Mouse (Mus musculus): Measurements from ENCODE around the gene Ppp1r3e. TPM values are rescaled to one million over a fixed set of nuclear protein-coding genes. Genes with fewer than 3 reads are reported as not detected.

Ppp1r3e gene
- polyA plus RNA-seq, 1 experiment from 2014 or later = 1.0 TPM

DNA sequence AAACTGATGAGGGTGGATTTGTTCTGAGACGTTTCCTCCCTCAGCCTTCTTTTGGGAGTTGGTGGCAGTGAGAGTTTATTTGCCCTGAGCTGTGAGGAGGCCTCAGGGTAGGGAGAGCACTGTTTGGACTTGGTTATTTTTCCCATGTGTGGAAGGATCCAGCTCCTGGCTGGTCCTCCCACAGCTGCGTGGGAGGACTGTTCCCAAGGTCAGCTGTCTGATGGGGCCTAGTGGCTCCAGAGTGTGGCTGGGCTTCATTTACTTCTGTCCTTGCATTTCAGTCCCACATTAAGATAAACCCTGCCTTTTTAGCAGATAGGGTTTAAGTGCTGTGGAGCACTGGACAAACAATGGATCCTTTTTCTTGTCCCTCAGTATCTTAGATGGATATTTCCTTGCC lies 20.1 kb upstream of the Ppp1r3e start:
- DNase-seq (ENCODE audit: extremely low spot score, low spot score) = no peak
- H3K27me3 ChIP-seq (ENCODE audit: poor library complexity, severe bottlenecking) = no peaks in the 10 kb centered on the region
- H3K27ac ChIP-seq = no peak overlapping the region
- no peaks in the 10 kb centered on the region for H3K9me3 ChIP-seq
- peaks cover 40% of the 10 kb centered on the region for H3K36me3 ChIP-seq (replicated peaks)
- H3K4me3 ChIP-seq = no peak overlapping the region; the same call in 1 of the 2 replicates
- peaks cover 26% of the 10 kb centered on the region for H3K4me1 ChIP-seq
- WGBS = 80% methylated on average over 2 of the region's 2 CpGs

DNA sequence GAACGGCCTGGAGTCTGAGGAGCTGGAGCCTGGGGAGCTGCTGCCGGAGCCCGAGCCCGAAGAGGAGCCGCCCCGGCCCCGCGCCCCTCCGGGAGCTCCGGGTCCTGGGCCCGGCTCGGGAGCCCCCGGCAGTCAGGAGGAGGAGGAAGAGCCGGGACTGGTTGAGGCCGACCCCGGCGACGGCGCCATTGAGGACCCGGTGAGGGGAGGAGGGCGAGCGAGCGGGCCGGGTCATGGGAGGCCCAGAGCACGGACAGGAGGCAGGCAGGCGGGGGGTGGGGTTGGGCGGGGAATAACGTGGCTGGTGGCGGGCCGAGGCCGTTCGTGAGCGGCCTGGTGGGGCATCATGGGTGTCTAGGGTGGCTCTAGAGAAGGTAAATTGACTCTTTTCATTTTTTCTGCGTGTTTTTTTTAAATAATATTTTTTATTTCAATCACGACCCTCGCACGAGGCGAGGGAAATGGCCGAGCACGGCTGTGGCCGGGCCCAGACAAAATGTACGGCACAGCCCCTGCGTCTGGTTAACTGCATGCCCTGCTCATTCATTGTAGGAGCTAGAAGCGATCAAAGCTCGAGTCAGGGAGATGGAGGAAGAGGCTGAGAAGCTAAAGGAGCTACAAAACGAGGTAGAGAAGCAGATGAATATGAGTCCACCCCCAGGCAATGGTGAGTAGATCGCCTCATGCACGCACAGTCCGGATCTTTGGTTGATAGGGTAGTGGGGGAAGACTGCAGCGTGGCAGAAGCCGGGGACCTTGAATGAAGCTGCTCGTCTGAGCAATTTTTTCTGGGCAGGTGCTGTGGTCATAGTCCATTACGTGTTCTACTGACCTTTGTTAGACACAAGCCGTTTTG lies 17.2 kb upstream of the Ppp1r3e start:
- DNase-seq (ENCODE audit: extremely low spot score, low spot score) = peak; percentile 64
- H3K27me3 ChIP-seq (ENCODE audit: poor library complexity, severe bottlenecking) = no peaks in the 10 kb centered on the region
- H3K4me3 ChIP-seq = peak overlapping the region; percentile 87
- WGBS = under 1% methylated on average over 53 of the region's 54 CpGs
- H3K27ac ChIP-seq = peak overlapping the region; percentile 98
- no peaks in the 10 kb centered on the region for H3K9me3 ChIP-seq
- H3K36me3 ChIP-seq (replicated peaks) = peaks cover 40% of the 10 kb centered on the region
- H3K4me1 ChIP-seq = peaks cover 26% of the 10 kb centered on the region

DNA sequence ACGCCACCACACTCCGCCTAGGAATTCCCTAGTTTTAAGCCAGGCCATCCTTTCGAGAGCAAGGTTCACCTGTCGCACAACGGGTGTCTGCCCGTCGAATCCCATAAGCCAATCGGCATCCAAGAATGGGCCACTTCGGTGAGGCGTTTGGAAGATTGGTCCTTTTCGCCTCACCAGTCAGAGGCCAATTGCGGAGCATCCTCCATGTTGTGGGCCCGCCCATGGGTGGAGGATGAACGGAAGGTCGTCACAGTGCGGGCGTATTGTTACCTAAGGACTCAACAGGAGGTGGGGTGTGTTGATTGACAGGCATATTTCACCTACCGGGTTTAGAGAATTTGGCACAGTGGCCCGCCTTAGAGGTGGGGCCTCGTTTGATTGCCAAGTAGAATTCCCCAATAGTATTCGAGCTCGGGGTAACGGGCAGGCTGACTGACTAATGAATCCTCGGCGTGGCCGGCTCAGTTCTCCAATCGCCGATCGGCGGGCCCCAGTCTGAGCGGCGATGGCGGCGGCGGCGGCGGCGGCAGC lies 16.4 kb upstream of the Ppp1r3e start:
- DNase-seq (ENCODE audit: extremely low spot score, low spot score) = peak; percentile 96
- no peaks in the 10 kb centered on the region for H3K9me3 ChIP-seq
- peak overlapping the region; percentile 87 for H3K4me3 ChIP-seq
- H3K36me3 ChIP-seq (replicated peaks) = peaks cover 35% of the 10 kb centered on the region
- H3K4me1 ChIP-seq = peaks cover 26% of the 10 kb centered on the region
- H3K27ac ChIP-seq = peak overlapping the region; percentile 98
- under 1% methylated on average over 38 of the region's 38 CpGs for WGBS
- H3K27me3 ChIP-seq (ENCODE audit: poor library complexity, severe bottlenecking) = no peaks in the 10 kb centered on the region

DNA sequence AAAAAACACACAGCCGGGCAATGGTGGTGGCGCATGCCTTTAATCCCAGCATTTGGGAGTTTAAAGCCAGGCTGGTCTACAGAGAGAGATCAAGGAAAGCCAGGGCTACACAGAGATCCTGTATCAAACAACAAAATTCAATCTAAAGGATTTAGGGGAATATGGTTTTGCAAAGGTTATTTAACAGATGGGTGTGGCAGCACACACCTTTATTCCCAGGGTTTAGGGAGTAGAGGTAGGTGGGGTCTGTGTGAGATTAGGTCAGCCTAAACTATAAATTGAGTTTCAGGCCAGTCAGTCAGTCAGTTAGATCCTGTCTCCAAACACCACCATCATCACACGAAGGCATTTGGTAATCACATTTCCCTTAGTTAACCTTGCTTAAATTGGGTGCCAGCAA lies 14.8 kb upstream of the Ppp1r3e start, which contains the start of gene Pabpn1:
Gene Pabpn1 (plus strand): TSS at position 301 of the 400 bp plus-strand sequence.
- Histone ChIP-seq H3K36me3 (replicated peaks) (peaks cover 20% of the 10 kb centered on the region), H3K27me3 (ENCODE audit: poor library complexity, severe bottlenecking) (no peaks in the 10 kb centered on the region), H3K27ac (peak within 1 kb of the TSS; percentile 98), H3K9me3 (no peaks in the 10 kb centered on the region), H3K4me1 (peaks cover 23% of the 10 kb centered on the region), H3K4me3 (peak within 1 kb of the TSS; percentile 87)
- no peak for DNase-seq (ENCODE audit: extremely low spot score, low spot score)
- WGBS = 92% methylated on average over 3 of the region's 3 CpGs

DNA sequence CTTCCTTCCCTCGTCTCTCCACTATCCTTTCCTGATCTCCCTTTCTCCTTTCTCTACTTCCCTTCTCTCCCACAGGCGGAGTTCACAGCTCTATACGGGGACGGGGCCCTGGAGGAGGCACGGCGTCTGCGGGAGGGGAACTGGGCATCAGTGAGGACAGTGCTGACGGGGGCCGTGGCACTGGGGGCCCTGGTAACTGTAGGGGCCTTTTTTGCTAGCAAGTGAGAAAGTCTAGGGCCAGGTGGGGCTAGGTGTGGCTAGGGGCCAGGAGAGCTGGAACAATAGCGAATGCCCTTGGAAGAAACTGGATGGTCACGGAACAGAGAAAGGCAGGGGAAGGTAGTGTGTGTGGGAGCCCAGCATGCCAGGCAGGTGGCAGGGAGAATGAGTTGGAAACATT lies 8.0 kb upstream of the Ppp1r3e start:
- H3K27me3 ChIP-seq (ENCODE audit: poor library complexity, severe bottlenecking) = no peaks in the 10 kb centered on the region
- H3K27ac ChIP-seq = no peak overlapping the region
- no peak for DNase-seq (ENCODE audit: extremely low spot score, low spot score)
- peaks cover 33% of the 10 kb centered on the region for H3K4me1 ChIP-seq
- H3K36me3 ChIP-seq (replicated peaks) = peaks cover 18% of the 10 kb centered on the region
- WGBS = 89% methylated on average over 11 of the region's 11 CpGs
- no peaks in the 10 kb centered on the region for H3K9me3 ChIP-seq
- 0 out of 2 replicates have a peak overlapping the region, but pooled peaks have one; percentile 72 for H3K4me3 ChIP-seq

DNA sequence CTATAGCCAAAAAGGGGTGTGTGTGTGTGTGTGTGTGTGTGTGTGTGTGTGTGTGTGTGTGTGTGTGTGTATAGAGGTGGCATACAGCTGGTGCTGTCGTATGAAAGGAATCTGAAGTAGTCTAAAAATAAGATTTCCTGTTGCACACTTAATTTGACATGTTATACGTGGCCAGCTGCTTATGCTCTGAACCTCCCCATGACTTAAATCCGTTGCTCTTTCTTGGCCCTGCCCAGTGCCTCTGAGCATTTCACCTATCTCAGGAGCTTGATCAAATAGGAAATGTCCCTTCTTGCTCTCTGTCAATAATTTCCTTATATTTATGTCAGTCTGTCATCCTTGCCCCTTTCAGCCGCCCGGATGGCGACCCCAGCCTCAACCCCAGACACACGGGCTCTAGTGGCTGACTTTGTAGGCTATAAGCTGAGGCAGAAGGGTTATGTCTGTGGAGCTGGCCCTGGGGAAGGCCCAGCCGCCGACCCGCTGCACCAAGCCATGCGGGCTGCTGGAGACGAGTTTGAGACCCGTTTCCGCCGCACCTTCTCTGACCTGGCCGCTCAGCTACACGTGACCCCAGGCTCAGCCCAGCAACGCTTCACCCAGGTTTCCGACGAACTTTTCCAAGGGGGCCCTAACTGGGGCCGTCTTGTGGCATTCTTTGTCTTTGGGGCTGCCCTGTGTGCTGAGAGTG lies 6.8 kb upstream of the Ppp1r3e start:
- H3K4me1 ChIP-seq = peaks cover 33% of the 10 kb centered on the region
- H3K27ac ChIP-seq = peak overlapping the region; percentile 93
- no peak for DNase-seq (ENCODE audit: extremely low spot score, low spot score)
- H3K27me3 ChIP-seq (ENCODE audit: poor library complexity, severe bottlenecking) = no peaks in the 10 kb centered on the region; the same call in 1 of the 2 replicates
- no peaks in the 10 kb centered on the region for H3K9me3 ChIP-seq
- H3K36me3 ChIP-seq (replicated peaks) = peaks cover 18% of the 10 kb centered on the region
- peak overlapping the region; percentile 72 for H3K4me3 ChIP-seq
- WGBS = 34% methylated on average over 21 of the region's 21 CpGs

DNA sequence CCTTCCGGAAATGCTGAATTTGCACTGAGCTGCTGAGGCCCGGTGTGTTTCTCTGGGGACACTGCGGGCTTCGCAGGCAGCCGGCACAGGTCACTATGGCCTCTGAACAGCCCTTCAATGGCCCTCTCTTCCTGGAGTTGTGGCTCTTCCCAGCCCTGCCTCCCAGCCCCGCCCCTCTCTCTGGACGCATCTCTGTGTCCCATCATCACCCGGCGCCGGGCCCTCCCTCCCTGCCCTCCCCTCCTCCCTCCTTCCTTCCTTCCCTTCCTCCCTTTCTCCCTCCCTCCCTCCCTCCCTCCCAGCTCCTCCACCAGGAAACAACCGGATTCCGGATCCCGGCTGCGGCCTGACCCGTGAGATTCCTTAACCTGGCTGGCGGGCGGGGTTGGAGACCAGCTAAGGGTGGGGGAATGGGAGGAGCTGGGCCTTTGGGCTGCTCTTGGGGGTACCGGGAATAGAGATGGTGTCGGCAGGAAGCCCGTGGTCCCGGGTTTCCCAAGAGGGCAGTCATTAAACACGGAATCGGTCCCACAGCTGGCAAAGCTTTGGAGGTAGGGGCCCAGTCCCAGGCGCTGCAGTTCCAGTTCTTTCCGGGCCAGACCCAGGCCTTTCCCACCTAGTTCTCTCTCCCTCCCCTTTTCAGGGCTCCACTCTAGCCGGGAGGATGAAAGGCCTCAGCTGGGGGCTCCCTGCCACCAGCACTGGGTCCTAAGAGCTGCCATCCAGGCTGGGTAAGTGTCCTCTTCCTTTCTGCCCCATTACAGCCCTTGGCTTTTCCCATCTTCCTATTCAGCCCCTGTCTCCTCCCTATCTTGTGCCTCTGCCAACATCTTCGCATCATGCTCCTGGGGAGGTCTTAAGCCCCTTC lies 6.0 kb upstream of the Ppp1r3e start, which contains the start of the genes Bcl2l2 and Gm20521:
Gene Bcl2l2 (plus strand): TSS at position 224 of the 868 bp plus-strand sequence.
Gene Gm20521 (plus strand): TSS at position 288 of the 868 bp plus-strand sequence.
- Histone ChIP-seq H3K9me3 (no peaks in the 10 kb centered on the region), H3K4me3 (peak within 1 kb of the TSS; percentile 72), H3K36me3 (replicated peaks) (peaks cover 18% of the 10 kb centered on the region), H3K4me1 (peaks cover 33% of the 10 kb centered on the region), H3K27me3 (ENCODE audit: poor library complexity, severe bottlenecking) (peaks cover 7% of the 10 kb centered on the region), H3K27ac (peak within 1 kb of the TSS; percentile 93)
- WGBS = under 1% methylated on average over 27 of the region's 27 CpGs
- peak; percentile 86 for DNase-seq (ENCODE audit: extremely low spot score, low spot score)

DNA sequence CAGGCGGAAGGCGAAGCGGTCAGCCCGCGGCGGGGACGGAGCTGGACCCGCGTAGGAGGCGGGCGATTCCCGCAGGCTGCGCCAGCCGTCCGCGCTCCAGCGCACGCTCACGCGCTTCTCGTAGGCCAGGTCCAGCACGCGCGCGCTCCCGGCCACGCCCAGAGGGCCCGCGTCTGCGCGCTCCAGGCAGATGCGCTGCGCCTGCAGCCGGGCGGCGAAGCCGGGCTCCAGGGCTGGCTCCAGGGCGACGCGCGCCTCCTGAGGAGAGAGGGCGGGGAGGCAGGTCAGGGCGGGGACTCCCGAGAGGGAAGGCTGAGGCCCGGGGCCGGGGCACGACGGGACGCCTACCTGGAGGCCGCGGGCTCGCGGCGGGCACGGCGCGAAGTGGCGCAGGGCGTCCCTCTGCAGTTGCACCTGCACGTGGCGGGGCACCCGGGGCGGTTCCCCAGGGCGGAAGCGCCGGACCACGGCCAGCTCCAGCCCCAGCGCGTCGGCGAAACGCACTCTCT lies 757 bp downstream of the Ppp1r3e start:
- under 1% methylated on average over 64 of the region's 72 CpGs for WGBS
- peak; percentile 86 for DNase-seq (ENCODE audit: extremely low spot score, low spot score)
- Histone ChIP-seq H3K4me1 (peaks cover 28% of the 10 kb centered on the region), H3K4me3 (peak overlapping the region; percentile 82), H3K27ac (peak overlapping the region; percentile 92), H3K9me3 (no peaks in the 10 kb centered on the region), H3K36me3 (replicated peaks) (no peaks in the 10 kb centered on the region), H3K27me3 (ENCODE audit: poor library complexity, severe bottlenecking) (peaks cover 30% of the 10 kb centered on the region)

DNA sequence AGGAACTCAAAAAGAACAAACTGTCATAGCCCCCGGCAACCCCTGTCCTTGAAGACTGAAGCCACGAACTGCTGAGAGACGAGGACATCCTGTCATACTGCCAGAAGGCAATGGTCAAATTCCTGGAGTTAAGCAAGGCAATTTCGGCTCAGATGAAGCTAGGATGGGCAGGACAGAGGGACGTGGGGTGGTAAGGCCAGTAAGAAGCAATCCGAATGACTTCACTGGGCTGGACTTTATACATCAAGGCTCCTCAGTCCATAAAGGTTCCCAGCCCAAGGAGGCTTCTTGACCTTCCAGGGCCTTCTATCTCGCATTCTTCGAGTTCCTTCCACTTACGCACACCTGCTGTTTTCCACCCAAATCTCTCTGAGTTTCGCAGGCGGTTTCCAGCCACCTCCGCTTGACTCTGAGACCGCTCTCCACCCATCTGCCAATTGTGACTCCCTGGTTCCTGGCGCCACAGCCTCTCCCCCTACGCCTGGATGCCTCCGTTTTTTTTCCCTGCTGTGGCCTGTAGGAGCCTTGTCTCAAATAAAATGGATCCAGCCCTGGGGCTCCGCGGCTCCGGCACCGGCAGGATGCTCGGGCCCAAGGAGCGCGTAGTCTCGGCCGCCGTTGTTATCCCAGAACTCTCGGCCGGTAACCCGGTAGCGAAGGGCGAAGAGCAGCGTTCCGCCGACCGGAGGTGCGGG lies 1.4 kb downstream of the Ppp1r3e start:
- Histone ChIP-seq H3K36me3 (replicated peaks) (no peaks in the 10 kb centered on the region), H3K27me3 (ENCODE audit: poor library complexity, severe bottlenecking) (peaks cover 30% of the 10 kb centered on the region), H3K27ac (peak overlapping the region; percentile 92), H3K4me3 (peak overlapping the region; percentile 82), H3K9me3 (no peaks in the 10 kb centered on the region), H3K4me1 (peaks cover 28% of the 10 kb centered on the region)
- 2% methylated on average over 36 of the region's 36 CpGs for WGBS
- DNase-seq (ENCODE audit: extremely low spot score, low spot score) = no peak

DNA sequence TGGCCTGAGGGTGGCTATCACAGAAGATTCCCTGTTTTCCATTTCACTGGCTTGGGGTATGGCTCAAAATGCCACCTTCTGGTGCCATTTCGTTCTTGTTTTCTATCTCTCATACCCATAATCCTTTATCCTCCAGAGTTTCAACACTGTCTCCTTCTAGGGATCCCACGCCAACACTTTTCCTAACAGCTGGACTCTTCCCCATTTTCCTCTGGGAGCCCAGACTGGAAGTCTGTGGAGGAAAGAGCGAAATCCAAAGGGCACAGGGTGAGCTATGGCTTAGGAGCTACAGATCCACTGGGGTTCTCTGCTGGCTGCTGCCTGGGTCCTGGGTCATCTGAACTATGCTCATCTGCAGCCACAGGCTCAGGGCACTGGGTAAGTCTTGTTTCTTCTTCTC lies 3.2 kb downstream of the Ppp1r3e start:
- no peak for DNase-seq (ENCODE audit: extremely low spot score, low spot score)
- H3K27me3 ChIP-seq (ENCODE audit: poor library complexity, severe bottlenecking) = peaks cover 30% of the 10 kb centered on the region
- 87% methylated on average over 3 of the region's 3 CpGs for WGBS

DNA sequence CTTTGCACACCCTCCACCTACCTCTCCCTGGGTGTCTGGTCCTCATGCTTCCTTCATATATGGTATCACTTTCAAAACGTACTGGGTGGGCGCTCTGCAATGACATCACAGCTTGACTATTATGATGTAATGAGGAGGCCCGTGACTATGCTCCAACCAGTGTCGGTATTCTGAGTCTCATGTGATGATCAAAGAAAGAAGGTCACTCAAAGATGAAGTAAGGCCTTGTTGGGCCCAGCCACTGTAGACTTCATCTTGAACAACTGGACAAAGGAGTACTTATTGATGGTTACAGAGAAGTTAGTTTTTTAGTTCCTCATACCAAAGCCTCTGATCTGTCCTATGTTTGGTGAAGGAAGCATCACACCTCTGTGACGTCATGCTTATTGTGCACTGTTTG lies 6.5 kb downstream of the Ppp1r3e start, which contains the start of gene Homez:
Gene Homez (minus strand): TSS at position 101 of the 400 bp plus-strand sequence.
- H3K9me3 ChIP-seq = no peaks in the 10 kb centered on the region
- no peak within 1 kb of the TSS for H3K27ac ChIP-seq
- H3K4me1 ChIP-seq = peaks cover 6% of the 10 kb centered on the region
- H3K27me3 ChIP-seq (ENCODE audit: poor library complexity, severe bottlenecking) = peaks cover 9% of the 10 kb centered on the region; the same call in 1 of the 2 replicates
- no peak within 1 kb of the TSS for H3K4me3 ChIP-seq
- DNase-seq (ENCODE audit: extremely low spot score, low spot score) = no peak
- no peaks in the 10 kb centered on the region for H3K36me3 ChIP-seq (replicated peaks)
- WGBS = 93% methylated on average over 5 of the region's 5 CpGs

More for the DNA sequence above, 3.2 kb downstream of the Ppp1r3e start:
- Histone ChIP-seq H3K4me1 (peaks cover 28% of the 10 kb centered on the region), H3K9me3 (no peaks in the 10 kb centered on the region), H3K27ac (no peak overlapping the region), H3K36me3 (replicated peaks) (no peaks in the 10 kb centered on the region), H3K4me3 (no peak overlapping the region)
